Mouse (Mus musculus): Measurements from ENCODE around the gene Usp17lb.
"Not testable (repeated sequence)": the region's sequence is repeated elsewhere in the genome, so short reads cannot be mapped to it uniquely, and the experiment has no call there.

The Usp17lb gene

DNA sequence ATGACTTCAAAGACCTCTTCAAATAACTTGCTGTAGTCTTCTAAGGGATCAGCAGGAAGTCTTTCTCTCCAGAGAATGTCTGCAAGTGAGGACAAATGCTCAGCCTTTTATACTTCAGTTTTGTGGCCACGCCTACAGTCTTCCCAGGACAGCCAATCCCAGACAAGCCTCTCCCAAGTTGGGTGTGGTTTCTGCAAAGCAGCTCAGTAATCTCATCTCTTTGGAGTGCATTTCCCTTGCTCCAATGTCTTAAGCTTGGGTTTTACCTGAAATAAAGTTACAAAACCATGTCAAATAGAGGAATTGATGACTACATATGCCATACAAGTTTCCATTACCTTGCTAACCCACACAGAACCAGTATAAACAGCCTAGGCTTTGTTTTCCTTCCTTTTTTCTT is at the start of gene Usp17lb:
Gene Usp17lb (minus strand): TSS at position 101 of the 400 bp plus-strand sequence.
- DNase-seq, result no peak

- DNase-seq, result no peak
Observed at GRCm38 (mm10) chr7:104877731-104878130, 35.3 kb upstream of the Usp17lb start, which contains the start of gene Olfr665. Olfr665 (plus strand) TSS chr7:104878031.

DNA sequence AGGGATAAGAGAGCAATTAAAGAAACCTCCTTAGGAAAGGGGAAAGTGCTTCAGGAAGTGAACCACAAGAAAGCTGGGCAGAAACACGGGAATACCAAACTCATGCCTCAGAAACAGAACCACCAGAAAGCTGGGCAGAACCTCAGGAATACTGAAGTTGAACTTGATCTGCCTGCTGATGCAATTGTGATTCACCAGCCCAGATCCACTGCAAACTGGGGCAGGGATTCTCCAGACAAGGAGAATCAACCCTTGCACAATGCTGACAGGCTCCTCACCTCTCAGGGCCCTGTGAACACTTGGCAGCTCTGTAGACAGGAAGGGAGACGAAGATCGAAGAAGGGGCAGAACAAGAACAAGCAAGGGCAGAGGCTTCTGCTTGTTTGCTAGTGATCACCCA is 19.0 kb upstream of the Usp17lb start:
- no peak for DNase-seq

DNA sequence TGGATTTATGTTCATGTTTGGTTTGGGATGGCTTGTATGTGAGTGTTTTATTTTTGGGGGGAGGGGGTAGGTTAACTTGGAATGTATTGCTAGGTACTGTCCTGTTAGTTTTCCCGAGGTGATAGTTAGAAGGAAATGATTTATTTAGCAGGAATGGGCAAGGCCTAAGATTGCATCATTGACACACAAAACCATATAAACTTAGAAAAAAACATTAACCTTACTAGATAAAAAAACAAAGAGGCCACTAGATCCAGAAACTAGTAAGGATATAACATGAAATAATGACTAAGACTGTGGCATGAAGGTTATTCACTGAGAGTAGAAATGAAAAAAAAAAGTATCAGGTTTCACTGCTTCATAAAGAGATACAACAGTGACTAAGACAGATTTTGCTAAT is 15.3 kb upstream of the Usp17lb start:
- DNase-seq, result no peak

DNA sequence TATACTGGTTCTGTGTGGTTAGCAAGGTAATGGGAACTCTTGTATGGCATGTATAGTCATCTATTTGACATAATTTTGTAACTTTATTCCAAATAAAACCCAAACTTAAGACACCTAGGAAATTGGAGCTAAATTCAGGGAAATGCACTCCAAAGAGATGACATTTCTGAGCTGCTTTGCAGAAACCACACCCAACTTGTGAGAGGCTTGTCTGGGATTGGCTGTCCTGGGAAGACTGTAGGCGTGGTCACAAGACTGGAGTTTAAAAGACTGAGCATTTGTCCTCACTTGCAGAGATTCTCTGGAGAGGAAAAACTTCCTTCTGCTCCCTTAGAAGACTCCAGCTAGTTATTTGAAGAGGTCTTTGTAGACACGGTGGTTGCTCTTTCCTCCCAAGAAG is 14.3 kb upstream of the Usp17lb start, which contains the start of gene Usp17la:
Gene Usp17la (plus strand): TSS at position 301 of the 400 bp plus-strand sequence.
- not testable (repeated sequence) for DNase-seq

DNA sequence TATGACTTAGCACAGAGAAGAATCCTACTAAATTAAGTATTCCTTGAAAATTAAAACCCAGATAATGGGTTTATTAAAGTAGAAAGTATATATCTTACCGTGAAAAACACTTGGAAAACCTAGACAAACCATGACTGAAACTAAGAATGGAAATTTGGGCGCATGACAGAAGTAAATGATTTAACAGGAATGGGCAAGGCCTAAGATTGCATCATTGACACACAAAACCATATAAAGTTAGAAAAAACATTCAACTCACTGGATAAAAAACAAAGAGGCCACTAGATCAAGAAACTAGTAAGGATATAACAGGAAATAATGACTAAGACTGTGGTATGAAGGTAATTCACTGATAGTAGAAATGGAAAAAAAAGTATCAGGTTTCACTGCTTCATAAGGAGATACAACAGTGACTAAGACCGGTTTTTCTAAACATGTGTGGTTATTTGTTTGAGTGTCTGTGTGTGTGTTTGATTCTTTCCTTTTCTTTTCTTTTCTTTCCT is 12.9 kb upstream of the Usp17lb start:
- no peak for DNase-seq

GRCm38 (mm10) chr7:104851546-104851945 is 9.1 kb upstream of the Usp17lb start:
- DNase-seq, result not testable (repeated sequence)

GRCm38 (mm10) chr7:104843731-104844287 is 1.4 kb upstream of the Usp17lb start:
- DNase-seq, result no peak

GRCm38 (mm10) chr7:104810335-104810734 is 32.1 kb downstream of the Usp17lb start:
- DNase-seq, result peak; percentile 78

GRCm38 (mm10) chr7:104790796-104791195 is 51.6 kb downstream of the Usp17lb start:
- DNase-seq, result no peak
